Mouse (Mus musculus) erythroblast, adult 5-6 weeks (primary cell): Measurements from ENCODE around the gene Olfr1310. TPM values are rescaled to one million over a fixed set of nuclear protein-coding genes. Genes with fewer than 3 reads are reported as not detected.
"Not testable (repeated sequence)": the region's sequence is repeated elsewhere in the genome, so short reads cannot be mapped to it uniquely, and the experiment has no call there.

Source experiments
- ATAC-seq: replicated peaks from 2 replicates; pipeline ENCODE4 v1.8.0; 2016; ENCODE audit warnings: moderate number of reproducible peaks, mild to moderate bottlenecking, moderate TSS enrichment, inconsistent platforms; ENCODE audit not compliant: poor library complexity, low FRiP score, severe bottlenecking
- total RNA-seq, 2 experiments: library from RNA; stranded (forward) in 1 of 2; stranded (reverse) in 1 of 2; fragments of 150-400 nt in 1 of 2; fragments of 200-764, 138-1000 nt in 1 of 2; gene quantifications; 2 replicates each; pipeline versions ENCODE4 v1.2.3 to v1.2.4; 2015 to 2017; ENCODE audit warnings: low replicate concordance in 2 of 2

Olfr1310 gene
- total RNA-seq (2015; ENCODE audit: low replicate concordance) (not detected in 2 replicates), total RNA-seq (2017; ENCODE audit: low replicate concordance) (not detected in 2 replicates)

DNA sequence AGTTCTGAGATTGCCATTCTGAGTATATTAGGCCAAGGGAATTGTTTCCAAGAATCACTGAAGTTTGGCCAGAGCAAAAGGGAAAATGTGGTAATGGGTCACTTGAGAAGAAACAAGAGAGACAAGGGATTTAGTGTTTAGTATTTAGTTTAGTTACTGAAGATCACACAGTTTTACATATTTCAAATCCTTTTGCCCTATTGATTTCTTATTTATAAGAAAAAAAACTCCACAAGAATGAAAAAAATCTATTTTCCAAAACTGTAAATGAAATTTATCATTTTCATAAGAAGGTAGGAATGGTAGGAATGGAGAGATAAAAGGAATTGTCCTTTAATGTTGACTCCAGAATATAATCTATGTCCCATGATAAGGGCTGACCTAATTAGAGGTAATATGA lies at the start of gene Olfr1310:
TSS of gene Olfr1310 (minus strand) at position 101 of the 400 bp plus-strand sequence.
- no peak for ATAC-seq

DNA sequence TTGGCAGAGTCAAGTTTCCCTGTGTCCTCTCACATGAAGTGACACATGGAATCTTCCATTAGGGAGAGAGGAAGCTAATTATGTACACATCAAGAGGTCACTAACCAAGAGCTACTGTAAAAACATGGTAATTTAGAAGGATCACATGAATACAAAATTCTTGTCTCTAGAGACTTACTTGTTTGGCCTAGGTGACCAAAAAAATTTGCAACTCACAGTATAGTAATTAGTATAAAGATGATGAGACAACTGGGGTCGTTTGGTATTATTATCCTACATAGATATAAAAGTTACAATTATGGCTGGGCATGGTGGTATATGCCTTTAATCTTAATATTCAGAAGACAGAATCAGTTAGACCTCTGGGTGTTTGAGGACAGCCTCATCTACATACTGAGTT lies 37.6 kb upstream of the Olfr1310 start, which contains the start of gene Olfr1312:
TSS of gene Olfr1312 (minus strand) at position 101 of the 400 bp plus-strand sequence.
- no peak for ATAC-seq

DNA sequence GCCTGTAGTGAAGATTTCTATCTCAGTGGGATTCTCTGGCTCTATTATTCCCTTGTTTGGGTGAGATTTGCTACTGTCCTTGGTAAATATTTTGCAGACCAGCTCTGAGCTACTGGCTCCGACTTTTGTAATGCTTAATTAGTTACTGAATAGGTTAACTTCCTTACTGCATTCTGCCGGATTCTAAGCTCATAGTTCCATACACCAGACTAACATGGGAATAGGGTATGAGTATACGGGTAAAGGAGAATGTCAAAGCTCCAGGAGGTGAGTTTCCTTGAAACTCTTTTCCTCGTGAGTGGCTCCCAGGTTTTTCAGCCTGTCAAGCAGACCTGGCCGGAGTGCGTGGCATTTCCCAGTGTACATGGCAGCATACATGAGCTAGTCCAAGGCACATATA lies 14.5 kb upstream of the Olfr1310 start:
- ATAC-seq = not testable (repeated sequence)

DNA sequence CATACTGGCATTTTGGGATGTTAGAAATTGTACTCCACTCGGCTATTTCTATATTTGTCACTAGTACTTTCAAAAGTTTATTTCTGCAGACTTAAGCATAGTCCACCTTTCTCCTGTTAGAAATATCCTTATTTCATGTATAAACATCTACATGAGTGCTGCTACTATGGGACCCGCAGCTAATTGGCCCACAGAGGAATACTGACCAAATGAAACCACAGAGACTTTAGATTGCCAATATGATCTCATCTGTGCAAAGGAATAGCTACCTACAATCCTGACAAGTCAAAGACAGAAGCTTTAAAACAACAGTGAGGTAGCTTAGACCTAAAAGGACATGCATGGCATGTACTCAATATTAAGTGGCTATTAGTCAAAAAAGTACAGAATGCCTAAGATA lies 11.8 kb upstream of the Olfr1310 start, which contains the start of gene Olfr1311:
TSS of gene Olfr1311 (minus strand) at position 101 of the 400 bp plus-strand sequence.
- ATAC-seq = no peak

DNA sequence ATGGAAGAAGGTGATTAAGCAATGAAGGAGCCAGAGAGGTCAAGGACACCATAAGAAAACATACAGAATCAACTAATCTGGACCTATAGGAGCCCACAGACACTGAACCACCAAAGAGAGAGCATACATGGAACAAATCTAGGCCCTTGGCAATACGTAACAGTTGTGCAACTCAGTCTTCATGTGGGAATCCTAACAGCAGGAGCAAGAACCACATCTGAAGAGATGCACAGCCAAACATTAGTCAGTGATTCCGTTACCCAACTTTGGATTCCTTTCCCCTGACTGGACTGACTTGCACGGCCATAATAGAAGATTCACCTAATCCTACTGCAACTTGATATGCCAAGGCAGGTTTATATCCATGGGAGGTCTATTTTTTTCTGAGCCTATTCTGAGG lies 2.4 kb upstream of the Olfr1310 start:
- no peak for ATAC-seq

DNA sequence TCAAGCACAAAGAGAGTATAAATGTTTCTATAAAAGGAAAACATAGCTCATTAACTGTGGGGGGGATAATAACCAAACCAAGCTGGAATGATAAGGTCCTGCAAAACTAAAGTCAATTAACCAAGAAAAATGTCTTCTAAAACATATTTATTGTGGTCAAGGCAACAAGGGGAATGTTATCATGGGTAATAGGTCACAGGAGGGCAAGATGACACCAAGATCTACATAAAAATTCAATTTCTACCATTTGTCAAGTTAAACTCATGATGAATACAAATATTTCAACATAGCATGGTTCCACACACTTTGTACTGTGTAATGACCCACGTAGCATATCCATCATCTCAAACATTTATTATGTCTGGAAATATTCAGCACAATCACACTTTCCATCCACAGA lies 22.3 kb downstream of the Olfr1310 start, which contains the start of gene Olfr1309:
TSS of gene Olfr1309 (minus strand) at position 101 of the 400 bp plus-strand sequence.
- no peak for ATAC-seq

DNA sequence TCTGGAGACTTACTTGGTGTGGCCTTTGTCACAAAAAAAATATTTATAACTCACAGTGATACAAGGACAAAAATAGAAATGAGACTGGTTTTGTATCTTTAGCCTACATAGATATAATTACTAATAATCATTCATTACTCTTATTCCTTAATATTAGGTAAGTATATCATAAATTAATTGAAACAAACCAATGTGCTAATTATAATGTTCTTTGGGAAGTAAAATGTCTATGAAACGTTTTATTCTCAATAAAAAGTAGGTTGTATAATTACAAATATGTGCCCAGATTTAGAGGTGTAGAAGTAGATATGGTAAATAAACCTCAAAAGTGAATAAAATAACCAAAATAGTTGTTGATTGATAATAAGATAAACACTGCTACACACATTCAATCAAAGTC lies 47.7 kb downstream of the Olfr1310 start, which contains the start of gene Olfr1308:
TSS of gene Olfr1308 (minus strand) at position 101 of the 400 bp plus-strand sequence.
- ATAC-seq = no peak

Other genes starting within 250 kb of the Olfr1310 start
- gene Olfr1302, start 235.3 kb downstream of the Olfr1310 start, total RNA-seq (2015; ENCODE audit: low replicate concordance) = not detected in 2 replicates
- gene Olfr1302, start 235.3 kb downstream of the Olfr1310 start, total RNA-seq (2017; ENCODE audit: low replicate concordance) = not detected in 2 replicates
- gene Olfr1303, start 192.4 kb downstream of the Olfr1310 start, total RNA-seq (2015; ENCODE audit: low replicate concordance) = not detected in 2 replicates
- 0.42 TPM in 1 of 2 replicates, not detected in the other for gene Olfr1303, start 192.4 kb downstream of the Olfr1310 start, total RNA-seq (2017; ENCODE audit: low replicate concordance)
- gene Olfr1305, start 135.6 kb downstream of the Olfr1310 start, total RNA-seq (2015; ENCODE audit: low replicate concordance) = not detected in 2 replicates
- not detected in 2 replicates for gene Olfr1305, start 135.6 kb downstream of the Olfr1310 start, total RNA-seq (2017; ENCODE audit: low replicate concordance)
- not detected in 2 replicates for gene Olfr1306, start 96.4 kb downstream of the Olfr1310 start, total RNA-seq (2015; ENCODE audit: low replicate concordance)
- not detected in 2 replicates for gene Olfr1306, start 96.4 kb downstream of the Olfr1310 start, total RNA-seq (2017; ENCODE audit: low replicate concordance)
- gene Olfr1307, start 63.3 kb downstream of the Olfr1310 start, total RNA-seq (2015; ENCODE audit: low replicate concordance) = not detected in 2 replicates
- gene Olfr1307, start 63.3 kb downstream of the Olfr1310 start, total RNA-seq (2017; ENCODE audit: low replicate concordance) = 0.14 TPM in 1 of 2 replicates, not detected in the other
- not detected in 2 replicates for gene Olfr1308, start 47.8 kb downstream of the Olfr1310 start, total RNA-seq (2015; ENCODE audit: low replicate concordance)
- not detected in 2 replicates for gene Olfr1308, start 47.8 kb downstream of the Olfr1310 start, total RNA-seq (2017; ENCODE audit: low replicate concordance)
- gene Olfr1309, start 22.4 kb downstream of the Olfr1310 start, total RNA-seq (2015; ENCODE audit: low replicate concordance) = not detected in 2 replicates
- gene Olfr1309, start 22.4 kb downstream of the Olfr1310 start, total RNA-seq (2017; ENCODE audit: low replicate concordance) = not detected in 2 replicates
- gene Olfr1311, start 11.7 kb upstream of the Olfr1310 start, total RNA-seq (2015; ENCODE audit: low replicate concordance) = not detected in 2 replicates
- not detected in 2 replicates for gene Olfr1311, start 11.7 kb upstream of the Olfr1310 start, total RNA-seq (2017; ENCODE audit: low replicate concordance)
- not detected in 2 replicates for gene Olfr1312, start 37.5 kb upstream of the Olfr1310 start, total RNA-seq (2015; ENCODE audit: low replicate concordance)
- not detected in 2 replicates for gene Olfr1312, start 37.5 kb upstream of the Olfr1310 start, total RNA-seq (2017; ENCODE audit: low replicate concordance)
- gene Olfr1313, start 65.1 kb upstream of the Olfr1310 start, total RNA-seq (2015; ENCODE audit: low replicate concordance) = not detected in 2 replicates
- gene Olfr1313, start 65.1 kb upstream of the Olfr1310 start, total RNA-seq (2017; ENCODE audit: low replicate concordance) = not detected in 2 replicates
- not detected in 2 replicates for gene Olfr1314, start 84.1 kb upstream of the Olfr1310 start, total RNA-seq (2015; ENCODE audit: low replicate concordance)
- gene Olfr1314, start 84.1 kb upstream of the Olfr1310 start, total RNA-seq (2017; ENCODE audit: low replicate concordance) = not detected in 2 replicates
- gene Olfr1315-ps1, start 102.7 kb upstream of the Olfr1310 start, total RNA-seq (2015; ENCODE audit: low replicate concordance) = not detected in 2 replicates
- not detected in 2 replicates for gene Olfr1315-ps1, start 102.7 kb upstream of the Olfr1310 start, total RNA-seq (2017; ENCODE audit: low replicate concordance)
- gene Olfr1316, start 122.3 kb upstream of the Olfr1310 start, total RNA-seq (2015; ENCODE audit: low replicate concordance) = not detected in 2 replicates
- gene Olfr1316, start 122.3 kb upstream of the Olfr1310 start, total RNA-seq (2017; ENCODE audit: low replicate concordance) = not detected in 2 replicates
- not detected in 2 replicates for gene Olfr1317, start 127.6 kb upstream of the Olfr1310 start, total RNA-seq (2015; ENCODE audit: low replicate concordance)
- gene Olfr1317, start 127.6 kb upstream of the Olfr1310 start, total RNA-seq (2017; ENCODE audit: low replicate concordance) = not detected in 2 replicates
- not detected in 2 replicates for gene Olfr1318, start 141.5 kb upstream of the Olfr1310 start, total RNA-seq (2015; ENCODE audit: low replicate concordance)
- gene Olfr1318, start 141.5 kb upstream of the Olfr1310 start, total RNA-seq (2017; ENCODE audit: low replicate concordance) = not detected in 2 replicates
- gene Lpcat4, start 226.8 kb upstream of the Olfr1310 start, total RNA-seq (2015; ENCODE audit: low replicate concordance) = 5.4 and 8.6 TPM in 2 replicates
- gene Lpcat4, start 226.8 kb upstream of the Olfr1310 start, total RNA-seq (2017; ENCODE audit: low replicate concordance) = 2.6 and 5.4 TPM in 2 replicates
- not detected in 2 replicates for gene Nutm1, start 246.6 kb upstream of the Olfr1310 start, total RNA-seq (2015; ENCODE audit: low replicate concordance)
- not detected in 2 replicates for gene Nutm1, start 246.6 kb upstream of the Olfr1310 start, total RNA-seq (2017; ENCODE audit: low replicate concordance)
- gene Nop10, start 249.2 kb upstream of the Olfr1310 start, total RNA-seq (2015; ENCODE audit: low replicate concordance) = 23.6 and 25.4 TPM in 2 replicates
- gene Nop10, start 249.2 kb upstream of the Olfr1310 start, total RNA-seq (2017; ENCODE audit: low replicate concordance) = 28.3 and 33.6 TPM in 2 replicates